Mouse (Mus musculus) forebrain, embryonic 16.5 days (tissue): ENCODE results near the gene Fam193a. TPM values are rescaled to one million over a fixed set of nuclear protein-coding genes. Genes with fewer than 3 reads are reported as not detected.

Source experiments
- ATAC-seq: fragments of 200-750 bp; cut with Nextera tagmentation; 2 replicates; pipeline ENCODE4 v1.8.0; 2017; ENCODE audit warnings: mild to moderate bottlenecking, moderate library complexity
- H3K27ac ChIP-seq: fragments of 300-500 bp; sonication (generic); 2 replicates; pipeline ENCODE4 v1.5.1; 2014; ENCODE audit warnings: low read length, control low read depth
- H3K27me3 ChIP-seq: fragments of 300-500 bp; sonication (generic); replicated peaks from 2 replicates; pipeline ENCODE4 v1.6.1; 2014; ENCODE audit warnings: low read length; ENCODE audit not compliant: control insufficient read depth, insufficient read depth
- H3K36me3 ChIP-seq: fragments of 300-500 bp; sonication (generic); 2 replicates; pipeline ENCODE4 v1.6.1; 2014; ENCODE audit not compliant: control insufficient read depth, insufficient read depth
- H3K4me1 ChIP-seq: fragments of 300-500 bp; sonication (generic); replicated peaks from 2 replicates; pipeline ENCODE4 v1.6.1; 2014; ENCODE audit warnings: low read length; ENCODE audit not compliant: control insufficient read depth, insufficient read depth
- H3K4me2 ChIP-seq: fragments of 300-500 bp; sonication (generic); 2 replicates; pipeline ENCODE4 v1.6.1; 2014; ENCODE audit warnings: mild to moderate bottlenecking, low read length, control low read depth
- H3K4me3 ChIP-seq: fragments of 300-500 bp; sonication (generic); replicated peaks from 2 replicates; pipeline ENCODE4 v1.5.1; 2014; ENCODE audit warnings: mild to moderate bottlenecking, low read length, control low read depth
- H3K9ac ChIP-seq: fragments of 300-500 bp; sonication (generic); replicated peaks from 2 replicates; pipeline ENCODE4 v1.6.1; 2014; ENCODE audit warnings: low read depth, low read length, control low read depth
- H3K9me3 ChIP-seq: fragments of 300-500 bp; sonication (generic); 2 replicates; pipeline ENCODE4 v1.6.1; 2016; ENCODE audit warnings: low read length; ENCODE audit not compliant: control insufficient read depth
- WGBS: fragments of 180-500 bp; shearing (Covaris S2); extraction: QIAGEN DNeasy Blood & Tissue Kit; methylation state at CpG from one replicate; pipeline ENCODE4 v1.1.7; 2014; 5-methylcytosine and 5-hydroxymethylcytosine counted together
- polyA plus RNA-seq: library from polyadenylated mRNA; unstranded; fragments of >200 nt; fragmentation: Nextera tagmentation; extraction: Ambion mirVana; gene quantifications from 2 replicates; pipeline ENCODE4 v1.2.1, GENCODE M21; 2015

Fam193a gene
- polyA plus RNA-seq, 1 experiment from 2014 or later: 17.1 TPM

- Histone ChIP-seq H3K4me2 (no peak overlapping the region), H3K9me3 (no peaks in the 10 kb centered on the region), H3K36me3 (peaks cover 29% of the 10 kb centered on the region)
These were observed 98.5 kb downstream of the Fam193a start for GRCm38 (mm10) chr5:34468039-34468775.

DNA sequence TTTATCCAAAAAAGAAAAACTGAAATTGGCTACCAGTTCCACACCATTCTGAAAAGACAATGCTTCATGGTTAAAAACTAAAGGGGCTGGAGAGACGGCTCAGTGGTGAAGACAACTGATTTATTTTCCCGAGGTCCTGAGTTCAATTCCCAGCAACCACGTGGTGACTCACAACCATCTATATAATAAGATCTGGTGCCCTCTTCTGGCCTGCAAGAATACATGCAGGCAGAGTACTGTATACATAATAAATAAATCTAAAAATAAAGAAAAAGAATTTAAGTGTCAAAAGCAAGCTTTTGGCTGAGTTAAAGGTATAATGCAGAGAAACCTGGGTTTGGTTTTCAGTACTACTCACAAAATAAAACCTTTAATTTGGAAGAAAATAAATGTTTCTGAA lies 111.2 kb downstream of the Fam193a start:
- Histone ChIP-seq H3K4me1 (no peaks in the 10 kb centered on the region), H3K9ac (no peak overlapping the region), H3K4me3 (no peak overlapping the region), H3K4me2 (no peak overlapping the region), H3K36me3 (peaks cover 30% of the 10 kb centered on the region), H3K27ac (no peak overlapping the region), H3K27me3 (no peaks in the 10 kb centered on the region), H3K9me3 (no peaks in the 10 kb centered on the region; the same call in 1 of the 2 replicates)
- no peak for ATAC-seq
- 87% methylated on average over 3 of the region's 3 CpGs for WGBS

More at GRCm38 (mm10) chr5:34468039-34468775, 98.5 kb downstream of the Fam193a start:
- Histone ChIP-seq H3K9ac (no peak overlapping the region), H3K27me3 (no peaks in the 10 kb centered on the region), H3K4me3 (no peak overlapping the region), H3K4me1 (no peaks in the 10 kb centered on the region), H3K27ac (no peak overlapping the region)
- 100% methylated on average over 2 of the region's 2 CpGs for WGBS
- ATAC-seq: no peak

- Histone ChIP-seq H3K4me2 (no peak overlapping the region), H3K4me3 (no peak overlapping the region), H3K36me3 (peaks cover 20% of the 10 kb centered on the region), H3K9ac (no peak overlapping the region), H3K9me3 (no peaks in the 10 kb centered on the region; the same call in 1 of the 2 replicates), H3K27me3 (no peaks in the 10 kb centered on the region), H3K27ac (no peak overlapping the region), H3K4me1 (peaks cover 3% of the 10 kb centered on the region; the same call in 1 of the 2 replicates)
- WGBS: 93% methylated on average over 15 of the region's 15 CpGs
- no peak for ATAC-seq
These were observed 116.0 kb downstream of the Fam193a start for GRCm38 (mm10) chr5:34485731-34486130.

- H3K9ac ChIP-seq: no peak overlapping the region
- H3K27ac ChIP-seq: no peak overlapping the region
- no peaks in the 10 kb centered on the region for H3K27me3 ChIP-seq
- ATAC-seq: no peak
- H3K9me3 ChIP-seq: no peaks in the 10 kb centered on the region
- H3K4me2 ChIP-seq: no peak overlapping the region
- peaks cover 3% of the 10 kb centered on the region; the same call in 1 of the 2 replicates for H3K4me1 ChIP-seq
- no peak overlapping the region for H3K4me3 ChIP-seq
- peaks cover 17% of the 10 kb centered on the region for H3K36me3 ChIP-seq
- 74% methylated on average over 6 of the region's 6 CpGs for WGBS
These were observed 117.8 kb downstream of the Fam193a start for GRCm38 (mm10) chr5:34487320-34488090.

GRCm38 (mm10) chr5:34488741-34489417 lies 119.1 kb downstream of the Fam193a start:
- Histone ChIP-seq H3K4me2 (no peak overlapping the region), H3K27ac (no peak overlapping the region), H3K4me3 (no peak overlapping the region), H3K9ac (no peak overlapping the region), H3K36me3 (peaks cover 15% of the 10 kb centered on the region), H3K9me3 (no peaks in the 10 kb centered on the region), H3K27me3 (no peaks in the 10 kb centered on the region), H3K4me1 (peaks cover 3% of the 10 kb centered on the region; the same call in 1 of the 2 replicates)
- 63% methylated on average over 6 of the region's 6 CpGs for WGBS
- peak; percentile 49; the same call in 1 of the 2 replicates for ATAC-seq

DNA sequence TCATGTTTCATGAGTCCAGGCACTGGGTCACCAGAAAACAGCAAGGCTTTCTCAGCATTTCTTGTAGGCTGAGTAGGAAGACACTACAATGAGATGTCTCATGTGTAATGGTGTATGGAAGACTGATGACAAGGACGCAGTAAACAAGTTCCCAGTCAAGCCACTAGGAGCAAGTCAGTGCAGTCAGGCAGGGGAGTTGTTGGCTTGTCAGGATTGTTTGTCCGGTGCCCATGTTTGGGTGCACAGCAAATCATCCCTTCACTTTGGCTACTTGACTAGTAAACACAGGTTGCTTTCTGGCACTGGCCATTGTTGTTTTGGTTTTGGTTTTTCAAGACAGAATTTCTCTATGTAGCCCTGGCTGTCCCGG lies 119.7 kb downstream of the Fam193a start:
- no peak for ATAC-seq
- no peak overlapping the region for H3K9ac ChIP-seq
- peaks cover 3% of the 10 kb centered on the region; the same call in 1 of the 2 replicates for H3K4me1 ChIP-seq
- WGBS: 91% methylated on average over 3 of the region's 3 CpGs
- peaks cover 15% of the 10 kb centered on the region for H3K36me3 ChIP-seq
- H3K27ac ChIP-seq: no peak overlapping the region
- H3K27me3 ChIP-seq: no peaks in the 10 kb centered on the region
- no peaks in the 10 kb centered on the region for H3K9me3 ChIP-seq
- H3K4me3 ChIP-seq: no peak overlapping the region
- H3K4me2 ChIP-seq: no peak overlapping the region

- H3K4me3 ChIP-seq: no peak overlapping the region
- H3K4me2 ChIP-seq: no peak overlapping the region
- H3K27me3 ChIP-seq: no peaks in the 10 kb centered on the region
- no peak for ATAC-seq
- WGBS: 88% methylated on average over 6 of the region's 6 CpGs
- H3K27ac ChIP-seq: no peak overlapping the region
- no peaks in the 10 kb centered on the region for H3K9me3 ChIP-seq
- H3K36me3 ChIP-seq: no peaks in the 10 kb centered on the region
- no peaks in the 10 kb centered on the region for H3K4me1 ChIP-seq
- H3K9ac ChIP-seq: no peak overlapping the region
These were observed 127.0 kb downstream of the Fam193a start for GRCm38 (mm10) chr5:34496745-34497144.

- no peaks in the 10 kb centered on the region for H3K9me3 ChIP-seq
- WGBS: 84% methylated on average over 5 of the region's 5 CpGs
- ATAC-seq: no peak
- no peaks in the 10 kb centered on the region for H3K27me3 ChIP-seq
- H3K9ac ChIP-seq: no peak overlapping the region
- no peak overlapping the region for H3K27ac ChIP-seq
- H3K4me3 ChIP-seq: no peak overlapping the region
- H3K4me2 ChIP-seq: no peak overlapping the region
- H3K36me3 ChIP-seq: no peaks in the 10 kb centered on the region
- no peaks in the 10 kb centered on the region for H3K4me1 ChIP-seq
These were observed 131.2 kb downstream of the Fam193a start for GRCm38 (mm10) chr5:34500886-34501285.

DNA sequence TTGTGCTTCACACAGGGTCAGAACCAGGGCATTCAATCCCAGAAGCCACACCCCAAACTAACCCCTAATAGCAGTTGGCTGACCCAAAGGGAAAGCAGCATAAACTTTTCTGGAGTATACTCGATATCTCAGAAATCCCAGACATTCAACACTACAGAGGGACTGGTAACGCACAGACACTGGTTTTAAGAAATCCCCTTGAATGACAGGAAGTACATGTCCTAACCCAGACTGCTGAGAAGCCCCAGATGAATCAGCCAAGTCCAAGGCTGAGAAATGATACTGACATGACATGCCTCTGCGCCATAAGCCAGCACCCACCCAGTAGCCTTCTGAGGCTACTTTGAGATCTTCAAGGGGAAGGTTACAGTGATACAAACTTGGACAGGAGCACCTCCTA lies 131.9 kb downstream of the Fam193a start:
- ATAC-seq: no peak
- Histone ChIP-seq H3K27ac (no peak overlapping the region), H3K9me3 (no peaks in the 10 kb centered on the region), H3K9ac (no peak overlapping the region), H3K27me3 (no peaks in the 10 kb centered on the region), H3K4me3 (no peak overlapping the region), H3K36me3 (no peaks in the 10 kb centered on the region), H3K4me1 (no peaks in the 10 kb centered on the region), H3K4me2 (no peak overlapping the region)
- WGBS: 91% methylated on average over 3 of the region's 3 CpGs
